Mouse (Mus musculus): ENCODE results near the gene Tmem63a. TPM values are rescaled to one million over a fixed set of nuclear protein-coding genes. Genes with fewer than 3 reads are reported as not detected.
A peak's percentile ranks its signal among the peaks of the same experiment; 100 is the strongest.

Tmem63a gene
- polyA plus RNA-seq, 1 experiment = 6.7 TPM

- Histone ChIP-seq H3K27me3 (replicated peaks) (peaks cover 5% of the 10 kb centered on the region), H3K4me1 (peaks cover 56% of the 10 kb centered on the region), H3K4me3 (replicated peaks) (peak overlapping the region; percentile 99), H3K9me3 (no peaks in the 10 kb centered on the region), H3K36me3 (replicated peaks; ENCODE audit: low read length) (peaks cover 9% of the 10 kb centered on the region)
- TF ChIP-seq GATA1 (IDR thresholded peaks at IDR 0.05; ENCODE audit: borderline replicate concordance, low read length) = no peak
- TF ChIP-seq FLI1 (IDR thresholded peaks at IDR 0.05; ENCODE audit: low read length) = no peak
Observed at GRCm38 (mm10) chr1:180941726-180942125, 418 bp upstream of the Tmem63a start.

- Histone ChIP-seq H3K4me1 (peaks cover 59% of the 10 kb centered on the region), H3K36me3 (replicated peaks; ENCODE audit: low read length) (peaks cover 23% of the 10 kb centered on the region), H3K27me3 (replicated peaks) (peaks cover under 1% of the 10 kb centered on the region), H3K4me3 (replicated peaks) (peak overlapping the region; percentile 99), H3K9me3 (no peaks in the 10 kb centered on the region)
- TF ChIP-seq FLI1 (IDR thresholded peaks at IDR 0.05; ENCODE audit: low read length) = no peak
Observed at GRCm38 (mm10) chr1:180943032-180943644, 994 bp downstream of the Tmem63a start.

- peak overlapping the region; percentile 99 for H3K4me3 ChIP-seq (replicated peaks)
- no peaks in the 10 kb centered on the region for H3K9me3 ChIP-seq
- no peak for TF ChIP-seq GATA1 (IDR thresholded peaks at IDR 0.05; ENCODE audit: borderline replicate concordance, low read length)
- TF ChIP-seq FLI1 (IDR thresholded peaks at IDR 0.05; ENCODE audit: low read length) = no peak
- H3K4me1 ChIP-seq = peaks cover 59% of the 10 kb centered on the region
- H3K36me3 ChIP-seq (replicated peaks; ENCODE audit: low read length) = peaks cover 30% of the 10 kb centered on the region
- H3K27me3 ChIP-seq (replicated peaks) = no peaks in the 10 kb centered on the region
Observed at GRCm38 (mm10) chr1:180943896-180944295, 1.8 kb downstream of the Tmem63a start.

- peak overlapping the region; percentile 83 for H3K4me3 ChIP-seq (replicated peaks)
- peaks cover 37% of the 10 kb centered on the region for H3K36me3 ChIP-seq (replicated peaks; ENCODE audit: low read length)
- TF ChIP-seq FLI1 (IDR thresholded peaks at IDR 0.05; ENCODE audit: low read length) (no peak), GATA1 (IDR thresholded peaks at IDR 0.05; ENCODE audit: borderline replicate concordance, low read length) (no peak)
- H3K4me1 ChIP-seq = peaks cover 62% of the 10 kb centered on the region
- no peaks in the 10 kb centered on the region for H3K9me3 ChIP-seq
- no peaks in the 10 kb centered on the region for H3K27me3 ChIP-seq (replicated peaks)
Observed at GRCm38 (mm10) chr1:180944553-180944952, 2.4 kb downstream of the Tmem63a start.

- peaks cover 65% of the 10 kb centered on the region for H3K4me1 ChIP-seq
- peaks cover 44% of the 10 kb centered on the region for H3K36me3 ChIP-seq (replicated peaks; ENCODE audit: low read length)
- no peaks in the 10 kb centered on the region for H3K27me3 ChIP-seq (replicated peaks)
- H3K4me3 ChIP-seq (replicated peaks) = peak overlapping the region; percentile 83
- H3K9me3 ChIP-seq = no peaks in the 10 kb centered on the region
- TF ChIP-seq GATA1 (IDR thresholded peaks at IDR 0.05; ENCODE audit: borderline replicate concordance, low read length) (no peak), FLI1 (IDR thresholded peaks at IDR 0.05; ENCODE audit: low read length) (no peak)
Observed at GRCm38 (mm10) chr1:180945001-180945980, 3.1 kb downstream of the Tmem63a start.

GRCm38 (mm10) chr1:180946448-180946847 lies 4.3 kb downstream of the Tmem63a start:
- peaks cover 56% of the 10 kb centered on the region for H3K4me1 ChIP-seq
- no peaks in the 10 kb centered on the region for H3K9me3 ChIP-seq
- H3K4me3 ChIP-seq (replicated peaks) = no peak overlapping the region
- peaks cover 49% of the 10 kb centered on the region for H3K36me3 ChIP-seq (replicated peaks; ENCODE audit: low read length)
- TF ChIP-seq FLI1 (IDR thresholded peaks at IDR 0.05; ENCODE audit: low read length) = no peak
- TF ChIP-seq GATA1 (IDR thresholded peaks at IDR 0.05; ENCODE audit: borderline replicate concordance, low read length) = no peak
- H3K27me3 ChIP-seq (replicated peaks) = no peaks in the 10 kb centered on the region

GRCm38 (mm10) chr1:180952085-180952746 lies 10.1 kb downstream of the Tmem63a start:
- H3K36me3 ChIP-seq (replicated peaks; ENCODE audit: low read length) = peaks cover 92% of the 10 kb centered on the region
- no peak for TF ChIP-seq GATA1 (IDR thresholded peaks at IDR 0.05; ENCODE audit: borderline replicate concordance, low read length)
- TF ChIP-seq FLI1 (IDR thresholded peaks at IDR 0.05; ENCODE audit: low read length) = no peak
- no peaks in the 10 kb centered on the region for H3K27me3 ChIP-seq (replicated peaks)

GRCm38 (mm10) chr1:180952808-180953207 lies 10.7 kb downstream of the Tmem63a start:
- TF ChIP-seq GATA1 (IDR thresholded peaks at IDR 0.05; ENCODE audit: borderline replicate concordance, low read length) (no peak), FLI1 (IDR thresholded peaks at IDR 0.05; ENCODE audit: low read length) (no peak)
- peaks cover 32% of the 10 kb centered on the region for H3K4me1 ChIP-seq
- no peak overlapping the region for H3K4me3 ChIP-seq (replicated peaks)
- no peaks in the 10 kb centered on the region for H3K27me3 ChIP-seq (replicated peaks)
- H3K9me3 ChIP-seq = no peaks in the 10 kb centered on the region
- H3K36me3 ChIP-seq (replicated peaks; ENCODE audit: low read length) = peaks cover 92% of the 10 kb centered on the region

More at GRCm38 (mm10) chr1:180952085-180952746, 10.1 kb downstream of the Tmem63a start:
- Histone ChIP-seq H3K4me1 (peaks cover 26% of the 10 kb centered on the region), H3K4me3 (replicated peaks) (no peak overlapping the region), H3K9me3 (no peaks in the 10 kb centered on the region)

- peaks cover 33% of the 10 kb centered on the region for H3K4me1 ChIP-seq
- no peaks in the 10 kb centered on the region for H3K27me3 ChIP-seq (replicated peaks)
- no peaks in the 10 kb centered on the region for H3K9me3 ChIP-seq
- H3K4me3 ChIP-seq (replicated peaks) = peak overlapping the region; percentile 66
- peaks cover 95% of the 10 kb centered on the region for H3K36me3 ChIP-seq (replicated peaks; ENCODE audit: low read length)
- no peak for TF ChIP-seq GATA1 (IDR thresholded peaks at IDR 0.05; ENCODE audit: borderline replicate concordance, low read length)
- TF ChIP-seq FLI1 (IDR thresholded peaks at IDR 0.05; ENCODE audit: low read length) = no peak
Observed at GRCm38 (mm10) chr1:180956401-180956800, 14.3 kb downstream of the Tmem63a start.

Data from megakaryocyte, embryonic 14.5 days (primary cell).